Mouse (Mus musculus): ENCODE data around the gene Col4a3bp. TPM values are rescaled to one million over a fixed set of nuclear protein-coding genes. Genes with fewer than 3 reads are reported as not detected.

Col4a3bp gene
- polyA plus RNA-seq, 1 experiment from 2014 or later = 14.6 TPM

GRCm38 (mm10) chr13:96684779-96685178 lies 142.4 kb downstream of the Col4a3bp start:
- Histone ChIP-seq H3K9me3 (ENCODE audit: control insufficient read depth, low read length) (no peaks in the 10 kb centered on the region), H3K4me3 (ENCODE audit: low read depth, low read length) (no peak overlapping the region), H3K9ac (replicated peaks; ENCODE audit: low read depth, low read length) (no peak overlapping the region), H3K27ac (ENCODE audit: low read depth, low read length) (no peak overlapping the region), H3K36me3 (ENCODE audit: control insufficient read depth, insufficient read depth, low read length) (no peaks in the 10 kb centered on the region), H3K4me2 (ENCODE audit: low read depth, low read length) (no peak overlapping the region), H3K27me3 (ENCODE audit: control insufficient read depth, insufficient read depth, low read length) (no peaks in the 10 kb centered on the region), H3K4me1 (ENCODE audit: control insufficient read depth, insufficient read depth, low read length) (no peaks in the 10 kb centered on the region)
- WGBS = 91% methylated on average over 5 of the region's 5 CpGs
- ATAC-seq (ENCODE audit: low read depth) = no peak

GRCm38 (mm10) chr13:96687261-96687660 lies 144.8 kb downstream of the Col4a3bp start:
- Histone ChIP-seq H3K27me3 (ENCODE audit: control insufficient read depth, insufficient read depth, low read length) (no peaks in the 10 kb centered on the region), H3K9ac (replicated peaks; ENCODE audit: low read depth, low read length) (no peak overlapping the region), H3K27ac (ENCODE audit: low read depth, low read length) (no peak overlapping the region), H3K4me2 (ENCODE audit: low read depth, low read length) (no peak overlapping the region), H3K36me3 (ENCODE audit: control insufficient read depth, insufficient read depth, low read length) (no peaks in the 10 kb centered on the region), H3K4me3 (ENCODE audit: low read depth, low read length) (no peak overlapping the region), H3K9me3 (ENCODE audit: control insufficient read depth, low read length) (no peaks in the 10 kb centered on the region), H3K4me1 (ENCODE audit: control insufficient read depth, insufficient read depth, low read length) (no peaks in the 10 kb centered on the region)
- no peak for ATAC-seq (ENCODE audit: low read depth)
- 92% methylated on average over 9 of the region's 9 CpGs for WGBS

Other genes with a start within 250 kb of the Col4a3bp start
- 25.8 and 28.0 TPM in 2 replicates for gene Poc5, start 154.3 kb upstream of the Col4a3bp start, polyA plus RNA-seq (2014; fragmentation: Nextera tagmentation; extraction: Ambion mirVana)
- gene Ankdd1b, start 71.4 kb upstream of the Col4a3bp start, polyA plus RNA-seq (2014; fragmentation: Nextera tagmentation; extraction: Ambion mirVana) = not detected in 2 replicates
- gene Gm17622, start 51.9 kb upstream of the Col4a3bp start, polyA plus RNA-seq (2014; fragmentation: Nextera tagmentation; extraction: Ambion mirVana) = not detected in 2 replicates
- gene Polk, start within 50 bp of the Col4a3bp start, polyA plus RNA-seq (2014; fragmentation: Nextera tagmentation; extraction: Ambion mirVana) = 6.7 and 7.4 TPM in 2 replicates
- 206 and 209 TPM in 2 replicates for gene Hmgcr, start 128.3 kb downstream of the Col4a3bp start, polyA plus RNA-seq (2014; fragmentation: Nextera tagmentation; extraction: Ambion mirVana)
- not detected in 2 replicates for gene Ankrd31, start 205.7 kb downstream of the Col4a3bp start, polyA plus RNA-seq (2014; fragmentation: Nextera tagmentation; extraction: Ambion mirVana)

Data from neural tube, embryonic 14.5 days (tissue).